Mouse (Mus musculus): ENCODE results near the gene Clec11a.

DNA sequence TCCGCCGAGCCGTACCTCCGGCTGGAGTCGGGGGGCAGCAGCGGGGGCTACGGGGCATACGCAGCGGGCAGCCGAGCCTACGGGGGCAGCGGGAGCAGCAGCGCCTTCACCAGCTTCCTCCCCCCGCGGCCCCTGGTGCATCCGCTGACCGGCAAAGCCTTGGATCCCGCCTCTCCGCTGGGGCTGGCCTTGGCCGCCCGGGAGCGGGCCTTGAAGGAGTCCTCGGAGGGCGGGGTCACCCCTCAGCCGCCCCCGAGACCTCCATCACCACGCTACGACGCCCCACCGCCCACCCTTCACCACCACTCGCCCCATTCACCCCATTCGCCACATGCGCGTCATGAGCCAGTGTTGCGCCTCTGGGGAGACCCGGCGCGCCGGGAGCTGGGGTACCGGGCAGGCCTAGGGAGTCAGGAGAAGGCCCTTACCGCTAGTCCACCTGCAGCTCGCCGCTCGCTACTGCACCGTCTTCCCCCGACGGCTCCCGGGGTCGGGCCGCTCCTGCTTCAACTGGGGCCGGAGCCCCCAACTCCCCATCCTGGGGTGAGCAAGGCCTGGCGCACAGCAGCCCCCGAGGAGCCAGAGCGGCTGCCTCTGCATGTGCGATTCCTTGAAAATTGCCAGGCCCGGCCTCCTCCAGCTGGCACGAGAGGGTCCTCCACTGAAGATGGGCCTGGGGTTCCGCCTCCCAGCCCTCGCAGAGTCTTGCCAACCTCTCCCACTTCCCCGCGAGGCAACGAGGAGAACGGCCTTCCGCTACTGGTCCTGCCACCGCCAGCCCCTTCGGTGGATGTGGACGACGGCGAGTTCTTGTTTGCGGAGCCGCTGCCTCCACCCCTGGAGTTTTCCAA is 46.3 kb upstream of the Clec11a start:
- TF ChIP-seq POLR2A (IDR thresholded peaks at IDR 0.05; ENCODE audit: insufficient read depth, low read length) (no peak), CTCF (IDR thresholded peaks at IDR 0.05; ENCODE audit: low read depth, low read length) (no peak)

All from ES-Bruce4 (cell line).